Mouse (Mus musculus): ENCODE data around the gene Ahsa2. TPM values are rescaled to one million over a fixed set of nuclear protein-coding genes. Genes with fewer than 3 reads are reported as not detected.
A peak's percentile ranks its signal among the peaks of the same experiment; 100 is the strongest.
"Not testable (repeated sequence)": the region's sequence is repeated elsewhere in the genome, so short reads cannot be mapped to it uniquely, and the experiment has no call there.

The Ahsa2 gene
- polyA plus RNA-seq, 1 experiment from 2014 or later: 76.8 TPM

- H3K27me3 ChIP-seq (replicated peaks; ENCODE audit: control insufficient read depth, insufficient read depth, low read length): no peaks in the 10 kb centered on the region
- peak overlapping the region; percentile 74 for H3K4me2 ChIP-seq
- H3K4me3 ChIP-seq (ENCODE audit: low read depth, low read length): peak overlapping the region; percentile 91
- H3K36me3 ChIP-seq (ENCODE audit: control insufficient read depth, insufficient read depth, low read length): peaks cover 21% of the 10 kb centered on the region
- peaks cover 12% of the 10 kb centered on the region for H3K4me1 ChIP-seq (replicated peaks; ENCODE audit: control insufficient read depth, insufficient read depth, low read length)
- ATAC-seq (replicated peaks; ENCODE audit: low FRiP score): peak; percentile 66
- peak overlapping the region; percentile 96 for H3K27ac ChIP-seq (ENCODE audit: low read depth, low read length)
- WGBS: 0% methylated on average over 22 of the region's 22 CpGs
- peak overlapping the region; percentile 98 for H3K9ac ChIP-seq (ENCODE audit: low read depth, low read length)
- no peak for DNase-seq (ENCODE audit: low spot score)
- H3K9me3 ChIP-seq (ENCODE audit: control insufficient read depth, low read length): no peaks in the 10 kb centered on the region
These were observed 504 bp downstream of the Ahsa2 start for GRCm38 (mm10) chr11:23497335-23497717.

DNA sequence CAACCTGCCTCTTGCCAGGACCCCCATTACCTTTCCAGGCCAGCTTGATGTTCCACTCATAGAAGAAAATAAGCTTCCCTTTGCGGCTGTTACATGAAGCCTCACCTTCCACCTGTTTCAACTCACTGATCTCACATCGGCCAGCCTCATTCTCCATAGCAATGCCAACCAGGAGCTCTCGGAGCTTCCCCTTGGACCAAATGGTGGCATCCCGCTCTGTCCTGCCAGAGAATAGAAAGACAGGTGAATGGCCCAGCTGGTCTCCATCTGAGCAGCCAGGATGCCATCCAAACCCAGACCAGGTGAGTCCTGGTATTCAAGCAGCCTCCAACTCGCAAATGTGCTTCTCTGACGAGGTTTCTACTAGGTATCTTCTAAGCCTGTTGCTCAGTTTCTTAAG lies 1.2 kb downstream of the Ahsa2 start:
- Histone ChIP-seq H3K27ac (ENCODE audit: low read depth, low read length) (no peak overlapping the region), H3K4me2 (peak overlapping the region; percentile 74), H3K9me3 (ENCODE audit: control insufficient read depth, low read length) (no peaks in the 10 kb centered on the region), H3K4me3 (ENCODE audit: low read depth, low read length) (peak overlapping the region; percentile 91), H3K36me3 (ENCODE audit: control insufficient read depth, insufficient read depth, low read length) (peaks cover 25% of the 10 kb centered on the region), H3K27me3 (replicated peaks; ENCODE audit: control insufficient read depth, insufficient read depth, low read length) (no peaks in the 10 kb centered on the region), H3K9ac (ENCODE audit: low read depth, low read length) (peak overlapping the region; percentile 98), H3K4me1 (replicated peaks; ENCODE audit: control insufficient read depth, insufficient read depth, low read length) (peaks cover 12% of the 10 kb centered on the region)
- WGBS: 59% methylated on average over 6 of the region's 6 CpGs
- no peak for ATAC-seq (replicated peaks; ENCODE audit: low FRiP score)
- DNase-seq (ENCODE audit: low spot score): no peak

- Histone ChIP-seq H3K9ac (ENCODE audit: low read depth, low read length) (no peak overlapping the region), H3K4me3 (ENCODE audit: low read depth, low read length) (no peak overlapping the region), H3K4me2 (no peak overlapping the region), H3K27me3 (replicated peaks; ENCODE audit: control insufficient read depth, insufficient read depth, low read length) (no peaks in the 10 kb centered on the region), H3K27ac (ENCODE audit: low read depth, low read length) (no peak overlapping the region), H3K36me3 (ENCODE audit: control insufficient read depth, insufficient read depth, low read length) (peaks cover 34% of the 10 kb centered on the region), H3K9me3 (ENCODE audit: control insufficient read depth, low read length) (no peaks in the 10 kb centered on the region), H3K4me1 (replicated peaks; ENCODE audit: control insufficient read depth, insufficient read depth, low read length) (peaks cover 12% of the 10 kb centered on the region)
- ATAC-seq (replicated peaks; ENCODE audit: low FRiP score): no peak
- DNase-seq (ENCODE audit: low spot score): no peak
- WGBS: 94% methylated on average over 6 of the region's 6 CpGs
These were observed 2.6 kb downstream of the Ahsa2 start for GRCm38 (mm10) chr11:23495231-23495630.

GRCm38 (mm10) chr11:23492048-23492790 lies 5.6 kb downstream of the Ahsa2 start:
- Histone ChIP-seq H3K27ac (ENCODE audit: low read depth, low read length) (no peak overlapping the region), H3K4me3 (ENCODE audit: low read depth, low read length) (no peak overlapping the region), H3K4me2 (no peak overlapping the region), H3K27me3 (replicated peaks; ENCODE audit: control insufficient read depth, insufficient read depth, low read length) (no peaks in the 10 kb centered on the region), H3K4me1 (replicated peaks; ENCODE audit: control insufficient read depth, insufficient read depth, low read length) (peaks cover 12% of the 10 kb centered on the region), H3K9ac (ENCODE audit: low read depth, low read length) (no peak overlapping the region), H3K9me3 (ENCODE audit: control insufficient read depth, low read length) (no peaks in the 10 kb centered on the region), H3K36me3 (ENCODE audit: control insufficient read depth, insufficient read depth, low read length) (peaks cover 42% of the 10 kb centered on the region)
- WGBS: 88% methylated on average over 4 of the region's 4 CpGs
- DNase-seq (ENCODE audit: low spot score) (no peak), ATAC-seq (replicated peaks; ENCODE audit: low FRiP score) (no peak)

GRCm38 (mm10) chr11:23489955-23490354 lies 7.9 kb downstream of the Ahsa2 start:
- no peaks in the 10 kb centered on the region for H3K4me1 ChIP-seq (replicated peaks; ENCODE audit: control insufficient read depth, insufficient read depth, low read length)
- no peaks in the 10 kb centered on the region for H3K27me3 ChIP-seq (replicated peaks; ENCODE audit: control insufficient read depth, insufficient read depth, low read length)
- WGBS: 60% methylated on average over 1 of the region's 1 CpGs
- no peaks in the 10 kb centered on the region for H3K9me3 ChIP-seq (ENCODE audit: control insufficient read depth, low read length)
- no peak overlapping the region for H3K27ac ChIP-seq (ENCODE audit: low read depth, low read length)
- peaks cover 43% of the 10 kb centered on the region for H3K36me3 ChIP-seq (ENCODE audit: control insufficient read depth, insufficient read depth, low read length)
- H3K9ac ChIP-seq (ENCODE audit: low read depth, low read length): no peak overlapping the region
- ATAC-seq (replicated peaks; ENCODE audit: low FRiP score) (no peak), DNase-seq (ENCODE audit: low spot score) (no peak)
- H3K4me3 ChIP-seq (ENCODE audit: low read depth, low read length): no peak overlapping the region
- no peak overlapping the region for H3K4me2 ChIP-seq

DNA sequence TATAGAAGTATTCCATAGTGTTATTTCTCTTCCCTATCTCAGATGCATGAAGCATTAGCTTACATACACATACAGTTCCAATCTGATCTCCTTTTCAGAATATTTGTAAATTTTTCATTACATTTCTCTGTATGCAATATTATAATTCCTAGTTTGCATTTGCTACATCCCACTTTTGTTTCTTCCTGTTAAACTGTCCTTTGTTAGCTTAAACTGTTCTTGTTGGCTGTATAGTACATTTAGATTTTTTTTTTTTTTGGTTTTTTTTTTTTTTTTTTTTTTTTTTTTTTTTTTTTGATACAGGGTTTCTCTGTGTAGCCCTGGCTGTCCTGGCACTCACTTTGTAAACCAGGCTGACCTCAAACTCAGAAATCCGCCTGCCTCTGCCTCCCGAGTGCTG lies 32.0 kb downstream of the Ahsa2 start:
- not testable (repeated sequence) for H3K4me1 ChIP-seq (replicated peaks; ENCODE audit: control insufficient read depth, insufficient read depth, low read length); H3K4me2 ChIP-seq; H3K27ac ChIP-seq (ENCODE audit: low read depth, low read length); DNase-seq (ENCODE audit: low spot score); H3K9me3 ChIP-seq (ENCODE audit: control insufficient read depth, low read length); H3K9ac ChIP-seq (ENCODE audit: low read depth, low read length); ATAC-seq (replicated peaks; ENCODE audit: low FRiP score); H3K27me3 ChIP-seq (replicated peaks; ENCODE audit: control insufficient read depth, insufficient read depth, low read length); H3K4me3 ChIP-seq (ENCODE audit: low read depth, low read length)
- 92% methylated on average over 2 of the region's 2 CpGs for WGBS
- H3K36me3 ChIP-seq (ENCODE audit: control insufficient read depth, insufficient read depth, low read length): peaks cover 16% of the 10 kb centered on the region; the same call in 1 of the 2 replicates

Small RNA genes lying within 50 kb of the gene (microRNA-seq; reads per million reads assigned to microRNA genes)
- gene Gm47279 (ENCODE audit: borderline number of aligned reads): not detected

Other genes starting within 250 kb of the Ahsa2 start
- 118 and 131 TPM in 2 replicates for gene Xpo1, start 242.0 kb downstream of the Ahsa2 start, polyA plus RNA-seq (2014; fragmentation: Nextera tagmentation; extraction: Ambion mirVana)
- 19.7 and 21.8 TPM in 2 replicates for gene Usp34, start 191.1 kb downstream of the Ahsa2 start, polyA plus RNA-seq (2014; fragmentation: Nextera tagmentation; extraction: Ambion mirVana)
- not detected in 2 replicates for gene 1700093K21Rik, start 23.1 kb upstream of the Ahsa2 start, polyA plus RNA-seq (2014; fragmentation: Nextera tagmentation; extraction: Ambion mirVana)
- gene 0610010F05Rik, start 135.6 kb upstream of the Ahsa2 start, polyA plus RNA-seq (2014; fragmentation: Nextera tagmentation; extraction: Ambion mirVana): 21.3 and 26.6 TPM in 2 replicates
- 28.2 and 32.6 TPM in 2 replicates for gene Pus10, start 167.6 kb upstream of the Ahsa2 start, polyA plus RNA-seq (2014; fragmentation: Nextera tagmentation; extraction: Ambion mirVana)
- gene Pex13, start 167.9 kb upstream of the Ahsa2 start, polyA plus RNA-seq (2014; fragmentation: Nextera tagmentation; extraction: Ambion mirVana): 21.0 and 27.6 TPM in 2 replicates

All from liver, embryonic 11.5 days (tissue).